Mouse (Mus musculus): Measurements from ENCODE around the gene Atp8b2.

GRCm38 (mm10) chr3:89962059-89962750 lies 1.1 kb downstream of the Atp8b2 start:
- TF ChIP-seq CTCF (IDR thresholded peaks at IDR 0.05; ENCODE audit: low read depth, low read length), result no peak
- no peak for TF ChIP-seq TAL1 (conservative IDR thresholded peaks at IDR 0.05; ENCODE audit: low read depth, low read length)
- TF ChIP-seq GATA1 (IDR thresholded peaks at IDR 0.05; ENCODE audit: borderline replicate concordance, low read length), result no peak

Data from G1E (cell line).